Mouse (Mus musculus): ENCODE measurements around the gene Txnip. TPM values are rescaled to one million over a fixed set of nuclear protein-coding genes. Genes with fewer than 3 reads are reported as not detected.

The Txnip gene
- polyA plus RNA-seq, 1 experiment, result 325 TPM

DNA sequence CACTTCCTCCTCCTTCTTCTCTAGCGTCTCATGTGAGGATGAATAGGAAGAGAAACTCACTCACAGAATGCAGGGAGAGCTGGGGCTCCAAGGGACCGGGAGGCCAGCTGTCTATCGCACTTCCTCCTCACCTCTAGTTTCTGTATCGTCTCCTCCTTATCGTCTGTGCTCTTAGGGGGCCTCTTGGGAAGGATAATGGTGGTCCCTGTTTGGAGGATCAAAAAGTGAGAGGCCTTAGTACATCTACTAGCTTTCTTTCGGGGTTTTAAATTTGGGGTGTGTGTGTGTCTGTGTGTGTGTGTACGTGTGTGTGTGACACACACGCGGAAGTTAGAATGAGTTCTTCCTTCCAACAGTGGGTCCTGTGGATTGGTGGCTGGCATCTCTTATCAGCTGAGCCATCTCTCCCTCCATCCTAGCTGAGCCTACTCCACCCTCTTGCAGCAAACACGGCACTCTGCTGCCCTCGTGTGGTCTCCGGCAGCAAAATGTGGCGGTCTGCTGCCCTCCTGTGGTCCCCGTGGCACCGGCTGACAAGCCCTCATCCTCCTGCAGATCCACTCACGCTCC, 22.2 kb downstream of the Txnip start:
- WGBS, result 6% methylated on average over 16 of the region's 16 CpGs
- DNase-seq (ENCODE audit: low read depth, low spot score), result no peak

DNA sequence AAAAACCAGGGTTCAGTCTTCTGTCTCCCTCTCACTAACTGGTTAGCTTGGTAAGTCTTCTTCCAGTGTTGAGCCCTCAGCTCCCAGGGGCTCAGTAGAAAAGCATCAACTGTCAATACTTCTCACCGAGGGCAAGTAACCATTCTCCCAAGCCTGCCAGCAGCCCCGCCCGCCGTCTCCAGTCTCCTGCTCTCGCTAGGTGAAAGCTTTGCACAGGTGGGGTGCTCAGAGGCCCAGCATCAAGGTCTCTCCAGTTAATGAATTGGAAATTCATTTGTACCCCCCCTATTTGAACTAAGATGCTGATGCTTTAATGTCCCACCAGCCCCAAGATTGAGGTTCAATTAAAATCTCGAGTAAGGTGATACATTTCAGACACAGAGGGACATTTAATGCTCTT, 23.4 kb downstream of the Txnip start:
- no peak for DNase-seq (ENCODE audit: low read depth, low spot score)
- 60% methylated on average over 6 of the region's 6 CpGs for WGBS

DNA sequence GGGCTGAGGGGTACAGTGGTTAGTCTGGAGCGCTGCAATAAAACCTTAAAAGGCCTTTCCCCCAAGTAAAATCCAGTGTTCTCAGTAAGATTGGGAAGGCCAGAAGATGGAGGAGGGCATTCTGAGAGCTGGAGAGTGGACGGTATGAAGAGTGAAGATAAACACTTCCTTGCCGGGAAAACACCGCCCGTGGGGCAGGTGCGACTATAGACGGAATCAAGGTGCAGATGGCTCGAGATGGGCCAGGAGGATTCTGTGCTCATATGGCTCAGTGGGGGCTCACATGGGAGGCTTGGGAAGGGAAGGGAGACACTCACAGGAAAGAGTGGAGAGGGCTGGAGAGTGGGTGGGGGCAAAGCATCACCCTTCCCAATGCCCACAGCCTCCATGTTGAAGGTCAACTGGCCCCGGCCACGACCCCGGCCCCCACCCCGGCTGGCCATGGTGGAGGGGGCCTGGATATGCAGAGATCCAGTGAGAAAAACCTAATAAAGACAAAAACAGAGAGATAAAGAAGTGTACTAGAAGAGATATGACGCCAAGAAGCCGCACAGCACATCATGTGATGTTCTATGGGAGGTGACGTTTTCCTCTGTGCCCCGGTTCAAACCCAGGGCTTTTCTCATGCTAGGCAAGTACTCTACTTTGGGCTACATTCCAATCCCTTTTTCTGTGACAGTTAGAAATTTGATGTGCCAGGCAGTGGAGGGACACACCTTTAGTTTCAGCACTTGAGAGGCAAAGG, 24.2 kb downstream of the Txnip start:
- no peak for DNase-seq (ENCODE audit: low read depth, low spot score)

DNA sequence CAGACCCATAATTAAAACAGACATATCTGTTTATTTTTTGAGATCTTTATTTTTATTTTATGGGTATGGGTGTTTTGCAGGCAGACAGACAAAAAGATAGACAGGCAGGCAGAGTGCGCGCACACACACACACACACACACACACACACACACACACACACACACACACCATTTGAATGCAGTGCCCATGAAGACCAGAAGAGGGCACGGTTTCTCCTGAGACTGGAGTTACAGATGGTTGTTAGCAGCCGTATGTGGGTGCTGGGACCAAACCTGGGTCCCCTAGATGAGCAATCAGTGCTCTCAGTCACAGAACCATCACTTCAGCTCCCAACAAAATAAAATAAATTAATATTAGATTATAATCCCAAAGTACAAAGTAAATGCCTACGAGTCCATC, 25.6 kb downstream of the Txnip start:
- no peak for DNase-seq (ENCODE audit: low read depth, low spot score)
- 95% methylated on average over 5 of the region's 5 CpGs for WGBS

More for the DNA sequence above, 24.2 kb downstream of the Txnip start:
- WGBS, result 81% methylated on average over 16 of the region's 16 CpGs

DNA sequence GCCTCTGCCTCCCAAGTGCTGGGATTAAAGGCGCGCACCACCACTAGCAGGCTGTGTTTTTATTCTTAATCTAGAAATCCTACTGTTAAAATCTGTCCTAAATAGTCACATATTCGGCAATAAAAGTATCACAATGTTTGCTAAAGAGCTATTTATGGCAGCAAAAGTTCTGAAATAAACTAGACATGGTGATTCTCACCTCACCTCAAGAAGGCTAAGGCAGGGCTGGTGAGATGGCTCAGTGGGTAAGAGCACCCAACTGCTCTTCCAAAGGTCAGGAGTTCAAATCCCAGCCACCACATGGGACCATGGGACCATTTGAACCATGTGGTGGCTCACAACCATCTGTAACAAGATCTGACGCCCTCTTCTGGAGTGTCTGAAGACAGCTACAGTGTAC, 32.9 kb downstream of the Txnip start:
- WGBS, result 76% methylated on average over 4 of the region's 4 CpGs
- DNase-seq (ENCODE audit: low read depth, low spot score), result no peak

DNA sequence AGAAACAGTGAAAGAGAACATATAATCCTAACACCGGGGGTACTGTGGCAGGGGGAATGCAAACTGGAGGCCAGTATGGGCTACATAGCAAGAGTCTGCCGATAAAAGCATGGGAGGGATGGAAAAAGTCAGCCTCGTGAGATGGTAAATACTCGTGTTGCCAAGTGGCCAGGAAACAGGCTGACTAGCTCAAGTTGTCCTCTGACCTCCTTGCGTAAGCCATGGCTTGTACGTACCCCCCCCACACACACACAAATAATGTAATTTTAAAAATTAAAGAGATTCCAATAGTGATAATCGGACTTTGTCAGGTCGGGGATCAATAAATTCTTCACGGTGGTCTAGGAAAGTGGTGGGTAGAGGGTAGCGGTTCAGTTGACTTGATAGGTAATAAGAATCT, 35.6 kb downstream of the Txnip start:
- no peak for DNase-seq (ENCODE audit: low read depth, low spot score)

DNA sequence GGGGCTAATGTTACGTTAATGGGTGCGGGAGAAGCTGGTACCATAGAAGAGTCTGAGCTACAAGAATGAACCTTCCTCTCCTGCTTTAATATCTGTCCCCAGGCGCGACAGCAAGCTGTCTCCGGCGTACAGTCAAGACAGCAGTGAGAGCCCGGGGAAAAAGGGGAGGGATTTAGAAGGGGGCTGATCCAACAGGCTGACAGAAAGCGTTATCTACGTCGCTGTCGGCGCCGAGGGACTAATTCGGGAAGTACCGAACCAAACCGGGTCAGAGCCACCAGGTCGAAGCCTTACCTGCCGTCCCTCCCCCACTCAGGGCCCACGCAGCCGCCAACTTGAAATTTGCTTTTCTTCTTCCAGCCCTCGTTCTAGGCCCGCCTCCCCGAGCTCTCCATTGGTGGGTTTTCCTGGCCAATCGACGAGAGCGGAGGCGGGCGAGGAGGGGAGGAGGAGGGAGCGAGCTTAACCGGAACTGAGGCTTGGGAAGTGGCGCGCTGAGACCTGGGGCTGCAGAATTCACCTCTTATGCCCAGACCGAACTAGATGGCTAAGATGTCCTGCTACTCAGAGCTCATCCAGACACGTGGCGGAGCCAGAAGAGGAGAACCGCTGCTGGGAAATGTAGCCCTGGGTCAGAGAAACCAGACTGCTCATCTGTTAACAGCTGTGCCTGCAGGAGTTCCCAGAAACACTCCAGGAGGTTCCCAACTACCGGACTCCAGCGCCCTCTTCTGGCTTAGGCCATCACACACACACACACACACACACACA, 36.2 kb downstream of the Txnip start, which contains the start of gene Polr3gl:
Gene Polr3gl, minus strand, starts transcription at position 392 of the 771 bp plus-strand sequence.
- under 1% methylated on average over 36 of the region's 38 CpGs for WGBS
- no peak for DNase-seq (ENCODE audit: low read depth, low spot score)

More for the DNA sequence above, 35.6 kb downstream of the Txnip start:
- under 1% methylated on average over 10 of the region's 10 CpGs for WGBS

DNA sequence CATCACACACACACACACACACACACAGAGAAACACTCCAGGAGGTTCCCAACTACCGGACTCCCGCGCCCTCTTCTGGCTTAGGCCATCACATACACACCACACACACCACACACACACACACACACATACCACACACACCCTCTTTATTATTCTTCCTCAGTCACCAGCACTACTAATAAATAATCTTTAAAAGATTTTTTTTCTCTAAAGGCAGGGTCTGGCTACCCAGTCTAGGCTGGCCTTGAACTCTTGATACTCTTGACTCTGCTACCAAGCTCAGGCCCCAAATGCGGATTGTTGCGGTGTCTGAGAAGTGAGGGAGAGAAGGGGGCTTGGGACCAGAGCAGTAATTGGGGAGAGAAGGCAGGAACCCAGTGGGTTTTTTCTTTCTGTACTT, 37.1 kb downstream of the Txnip start:
- no peak for DNase-seq (ENCODE audit: low read depth, low spot score)
- 80% methylated on average over 5 of the region's 5 CpGs for WGBS

DNA sequence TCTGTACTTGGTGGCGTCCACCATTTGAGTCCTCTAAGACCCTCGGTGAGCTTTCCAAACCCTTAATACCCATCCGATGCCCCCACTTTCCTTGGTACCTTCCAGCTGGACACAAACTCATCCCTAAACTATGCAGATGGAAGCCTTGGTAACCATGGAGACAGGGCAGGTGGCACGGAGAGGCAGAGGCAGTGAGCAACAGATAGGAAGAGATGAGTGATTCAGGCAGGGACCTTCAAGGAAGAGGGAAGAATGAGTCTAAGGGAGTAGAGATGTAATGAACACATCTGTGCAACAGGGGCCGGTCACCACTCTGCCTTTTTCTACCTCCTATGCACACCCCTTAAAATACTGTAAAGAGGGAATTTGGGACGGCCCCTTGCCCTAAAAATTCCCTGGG, 37.9 kb downstream of the Txnip start:
- DNase-seq (ENCODE audit: low read depth, low spot score), result no peak
- WGBS, result 36% methylated on average over 6 of the region's 6 CpGs

DNA sequence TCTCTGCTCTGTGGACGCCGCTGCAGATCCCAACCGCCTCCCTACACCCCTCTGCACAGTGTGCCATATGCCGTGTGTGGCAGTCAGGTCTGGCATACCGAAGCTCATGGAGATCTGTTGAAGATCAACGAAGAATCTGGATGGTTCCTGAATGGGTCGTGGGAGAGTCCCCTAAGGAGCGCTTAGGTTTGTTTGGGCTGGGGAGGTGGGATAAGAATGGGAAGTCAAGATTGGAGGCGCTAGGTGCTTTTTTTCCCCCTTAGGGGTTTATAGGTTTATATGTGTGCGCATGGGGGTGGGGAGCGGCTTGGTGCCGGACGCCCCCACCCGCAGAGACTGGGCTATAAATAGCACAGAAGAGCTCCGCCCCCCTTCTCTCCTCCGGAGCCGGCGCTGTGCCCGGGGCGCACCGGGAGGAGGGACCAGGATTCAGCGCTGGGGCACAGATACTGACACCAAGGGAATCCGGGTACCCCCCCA, 38.5 kb downstream of the Txnip start, which contains the start of gene Ankrd34a:
Gene Ankrd34a, plus strand, starts transcription at position 409 of the 480 bp plus-strand sequence.
- DNase-seq (ENCODE audit: low read depth, low spot score), result no peak
- WGBS, result 3% methylated on average over 23 of the region's 23 CpGs

DNA sequence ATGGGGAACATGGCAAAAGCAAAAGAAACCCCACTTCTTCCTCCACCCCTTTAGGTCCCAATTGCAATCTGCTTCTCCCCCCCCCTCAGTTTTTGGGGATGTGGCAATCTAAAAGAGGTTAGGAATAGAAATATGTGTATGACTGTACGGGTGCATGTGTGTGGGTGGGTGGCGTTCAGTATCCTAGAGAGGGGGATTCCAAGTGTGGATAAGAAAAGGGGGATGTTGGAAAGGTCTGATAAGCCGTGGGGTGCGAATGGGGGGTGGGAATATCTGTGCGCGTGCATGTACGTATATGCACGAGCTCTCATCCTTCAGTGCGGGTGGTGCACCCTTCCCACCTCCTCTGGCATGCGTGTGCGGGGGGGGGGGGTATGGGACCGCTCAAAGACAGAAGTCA, 39.1 kb downstream of the Txnip start:
- WGBS, result 3% methylated on average over 10 of the region's 12 CpGs
- DNase-seq (ENCODE audit: low read depth, low spot score), result no peak

DNA sequence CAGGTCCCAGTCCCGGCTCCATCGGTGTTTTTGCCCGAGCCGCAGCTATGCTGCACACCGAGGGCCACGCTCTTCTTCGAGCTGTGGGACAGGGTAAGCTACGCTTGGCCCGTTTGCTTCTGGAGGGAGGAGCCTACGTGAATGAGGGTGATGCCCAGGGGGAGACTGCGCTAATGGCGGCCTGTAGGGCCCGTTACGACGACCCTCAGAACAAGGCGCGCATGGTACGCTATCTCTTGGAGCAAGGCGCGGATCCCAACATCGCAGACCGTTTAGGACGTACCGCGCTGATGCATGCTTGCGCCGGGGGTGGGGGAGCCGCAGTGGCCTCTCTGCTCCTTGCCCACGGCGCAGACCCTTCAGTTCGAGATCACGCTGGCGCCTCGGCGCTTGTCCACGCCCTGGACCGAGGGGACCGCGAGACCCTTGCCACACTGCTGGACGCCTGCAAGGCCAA, 39.7 kb downstream of the Txnip start:
- DNase-seq (ENCODE audit: low read depth, low spot score), result no peak
- WGBS, result under 1% methylated on average over 40 of the region's 40 CpGs

DNA sequence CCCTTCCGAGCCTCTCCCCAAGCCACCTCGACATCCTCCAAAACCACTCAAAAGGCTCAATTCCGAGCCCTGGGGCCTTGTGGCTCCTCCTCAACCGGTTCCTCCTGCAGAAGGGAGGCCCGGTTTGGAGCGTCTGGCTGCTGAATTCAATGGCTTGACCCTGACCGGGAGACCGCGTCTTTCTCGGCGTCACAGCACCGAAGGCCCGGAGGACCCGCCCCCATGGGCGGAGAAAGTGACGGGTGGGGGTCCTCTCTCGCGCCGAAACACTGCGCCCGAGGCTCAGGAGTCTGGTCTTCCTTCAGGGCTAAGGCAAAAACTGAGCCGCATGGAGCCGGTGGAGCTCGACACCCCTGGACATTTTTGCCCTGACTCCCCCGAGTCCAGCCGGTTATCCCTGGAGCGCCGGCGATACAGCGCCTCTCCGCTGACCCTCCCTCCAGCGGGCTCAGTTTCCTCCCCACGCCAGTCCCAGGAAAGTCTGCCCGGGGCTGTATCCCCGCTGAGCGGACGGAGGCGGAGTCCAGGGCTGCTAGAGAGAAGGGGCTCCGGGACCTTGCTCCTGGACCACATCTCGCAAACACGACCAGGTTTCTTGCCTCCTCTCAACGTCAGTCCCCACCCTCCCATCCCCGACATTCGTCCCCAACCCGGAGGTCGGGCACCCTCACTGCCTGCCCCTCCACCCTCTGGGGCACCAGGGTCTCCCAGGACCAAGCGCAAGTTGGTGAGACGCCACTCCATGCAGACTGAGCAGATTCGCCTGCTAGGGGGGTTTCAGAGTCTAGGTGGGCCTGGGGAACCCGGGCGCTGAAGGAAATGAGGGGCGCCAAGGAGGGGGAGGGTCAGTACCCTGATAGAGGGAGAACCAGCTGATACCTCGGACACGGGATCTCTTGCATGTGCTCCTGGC, 40.7 kb downstream of the Txnip start:
- no peak for DNase-seq (ENCODE audit: low read depth, low spot score)
- 6% methylated on average over 54 of the region's 54 CpGs for WGBS

DNA sequence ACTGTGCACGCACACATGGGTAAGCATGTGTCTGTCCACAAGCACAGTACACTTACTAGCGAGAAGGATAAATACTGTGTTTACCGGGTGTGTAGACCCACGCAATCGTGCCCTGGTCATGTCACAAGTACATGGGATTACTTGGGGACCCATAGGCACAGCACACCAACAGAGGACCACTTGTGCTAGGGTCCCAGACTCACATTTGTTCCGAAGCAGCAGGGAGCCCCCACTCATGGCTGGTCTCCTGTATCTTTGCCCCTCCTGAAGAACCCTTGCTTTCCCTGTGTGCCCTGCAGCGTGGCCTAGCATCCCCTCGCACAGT, 41.3 kb downstream of the Txnip start:
- no peak for DNase-seq (ENCODE audit: low read depth, low spot score)
- 59% methylated on average over 8 of the region's 8 CpGs for WGBS

DNA sequence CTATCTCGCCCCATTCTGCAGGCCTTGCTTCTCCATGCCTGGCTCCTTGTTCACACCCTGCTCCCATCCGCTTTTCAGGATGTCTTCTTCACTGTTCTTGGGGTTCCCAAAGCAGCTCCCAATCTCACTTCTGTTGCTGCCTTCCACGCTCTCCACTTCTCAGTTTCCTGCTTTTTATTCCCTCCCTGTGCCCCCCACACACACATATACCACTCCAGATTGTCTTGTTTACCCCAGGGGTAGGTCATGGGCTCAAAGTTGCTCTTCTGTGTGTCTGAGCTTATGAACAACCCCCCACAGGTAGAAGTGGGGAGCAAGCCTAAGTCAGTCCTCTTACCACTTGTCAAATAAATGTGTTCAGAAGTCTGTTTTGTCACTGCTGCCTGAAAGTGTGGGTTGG, 41.7 kb downstream of the Txnip start:
- WGBS, result 88% methylated on average over 3 of the region's 3 CpGs
- no peak for DNase-seq (ENCODE audit: low read depth, low spot score)

DNA sequence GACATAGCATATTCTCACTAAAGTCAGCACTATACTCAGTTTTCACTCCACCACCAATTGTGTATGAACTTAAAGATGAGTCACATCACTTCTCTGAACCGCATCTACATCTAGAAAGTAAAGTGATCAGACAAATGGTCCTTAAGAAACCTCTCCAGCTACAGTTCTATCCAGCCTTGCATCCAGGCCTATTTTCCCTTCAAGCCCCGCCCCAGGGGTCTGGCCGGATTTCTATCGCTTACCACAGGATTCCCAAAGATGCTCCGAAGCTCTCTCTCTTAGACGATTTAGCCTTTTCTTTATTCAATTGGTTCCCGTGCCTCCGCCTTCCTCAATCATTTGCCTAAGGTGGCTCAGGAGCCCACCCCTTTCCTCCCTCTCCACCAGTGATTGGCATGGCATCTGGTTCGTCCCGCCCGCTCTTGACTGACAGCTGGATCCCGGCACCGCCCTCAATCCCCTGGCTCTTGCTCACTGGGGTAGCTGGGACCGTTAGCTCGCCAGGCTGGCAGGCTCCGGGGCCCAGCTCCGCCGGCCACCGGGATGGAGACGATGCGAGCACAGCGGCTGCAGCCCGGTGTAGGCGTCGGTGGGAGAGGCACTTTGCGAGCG, 43.0 kb downstream of the Txnip start, which contains the start of gene Lix1l:
Gene Lix1l, plus strand, starts transcription at position 511 of the 612 bp plus-strand sequence.
- no peak for DNase-seq (ENCODE audit: low read depth, low spot score)
- WGBS, result 2% methylated on average over 27 of the region's 27 CpGs

DNA sequence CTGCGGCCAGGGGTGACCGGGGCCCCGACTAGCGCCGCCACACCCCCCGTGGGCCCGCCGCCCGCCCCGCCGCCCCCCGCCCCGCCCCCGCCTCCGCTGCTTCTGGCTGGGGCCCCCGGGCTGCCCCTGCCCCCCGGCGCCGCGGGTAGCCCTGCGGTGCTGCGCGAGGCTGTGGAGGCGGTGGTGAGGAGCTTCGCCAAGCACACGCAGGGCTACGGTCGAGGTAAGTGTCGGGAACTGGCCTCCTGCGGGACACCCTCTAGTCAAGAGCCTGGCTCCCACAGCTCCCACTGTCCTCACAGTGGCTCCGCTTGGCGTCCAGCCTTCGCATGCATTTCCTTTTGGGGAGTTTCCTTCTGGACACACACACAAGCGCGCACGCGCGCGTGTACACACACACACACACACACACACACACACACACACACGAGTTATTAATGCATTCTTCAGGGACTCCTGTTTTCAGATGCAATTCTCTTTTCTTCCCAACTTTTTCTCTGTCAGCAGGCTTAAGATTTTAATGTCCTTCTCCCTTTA, 43.6 kb downstream of the Txnip start:
- WGBS, result 5% methylated on average over 38 of the region's 40 CpGs
- no peak for DNase-seq (ENCODE audit: low read depth, low spot score)

DNA sequence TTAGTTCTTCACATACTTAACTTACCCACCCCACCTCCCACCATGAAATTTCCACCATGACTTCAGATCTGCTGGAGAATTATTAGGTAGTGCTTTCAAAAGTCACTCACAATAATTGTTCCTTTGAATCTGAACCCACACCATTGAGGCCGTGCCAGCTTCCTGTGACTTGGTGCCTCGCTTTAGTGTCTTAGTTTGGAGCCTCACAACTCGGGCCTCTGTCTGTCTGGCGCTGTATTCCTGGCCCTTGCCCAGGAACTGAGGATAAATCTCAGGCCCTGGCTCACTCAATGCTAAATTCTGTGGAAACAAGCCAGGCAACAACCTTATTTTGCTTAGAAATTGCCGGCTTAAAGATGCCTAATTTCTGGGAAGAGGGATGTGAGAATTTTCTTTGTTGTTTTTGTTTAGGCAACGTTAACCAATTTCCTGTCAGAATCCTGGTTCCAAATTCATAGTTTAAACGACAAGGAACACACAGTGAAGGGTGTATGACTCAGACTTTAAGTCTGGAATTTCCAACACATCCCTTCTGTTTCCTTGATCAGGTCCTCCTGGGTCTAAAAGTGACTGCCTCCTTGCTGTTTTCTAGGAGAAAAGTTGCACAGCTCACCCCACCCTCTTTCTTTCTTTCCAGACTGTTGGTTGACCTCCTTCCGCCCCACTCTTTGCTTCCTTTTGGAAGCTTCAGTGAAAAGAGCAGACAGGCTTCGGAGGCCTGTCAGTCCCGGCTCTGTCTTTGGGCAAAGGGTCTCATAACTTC, 44.4 kb downstream of the Txnip start:
- DNase-seq (ENCODE audit: low read depth, low spot score), result no peak
- WGBS, result 43% methylated on average over 10 of the region's 10 CpGs

Measured in large intestine, adult 2 months (tissue).